Mouse (Mus musculus) brain, embryonic 14.5 days (tissue): ENCODE data around the gene 1110004F10Rik.

Source experiments
- CTCF ChIP-seq: fragments of 200-500 bp; IDR thresholded peaks from 2 replicates; pipeline ENCODE4 v1.5.1; 2012; ENCODE audit warnings: inconsistent platforms, mild to moderate bottlenecking, moderate library complexity, borderline replicate concordance; ENCODE audit not compliant: insufficient read depth, insufficient read length; ENCODE audit errors: extremely low read depth
- POLR2A ChIP-seq: fragments of 200-500 bp; IDR thresholded peaks from 2 replicates; pipeline ENCODE4 v1.6.1; 2012; ENCODE audit warnings: mild to moderate bottlenecking, inconsistent platforms, borderline replicate concordance; ENCODE audit not compliant: poor library complexity, insufficient read depth, insufficient read length, severe bottlenecking; ENCODE audit errors: extremely low read depth

DNA sequence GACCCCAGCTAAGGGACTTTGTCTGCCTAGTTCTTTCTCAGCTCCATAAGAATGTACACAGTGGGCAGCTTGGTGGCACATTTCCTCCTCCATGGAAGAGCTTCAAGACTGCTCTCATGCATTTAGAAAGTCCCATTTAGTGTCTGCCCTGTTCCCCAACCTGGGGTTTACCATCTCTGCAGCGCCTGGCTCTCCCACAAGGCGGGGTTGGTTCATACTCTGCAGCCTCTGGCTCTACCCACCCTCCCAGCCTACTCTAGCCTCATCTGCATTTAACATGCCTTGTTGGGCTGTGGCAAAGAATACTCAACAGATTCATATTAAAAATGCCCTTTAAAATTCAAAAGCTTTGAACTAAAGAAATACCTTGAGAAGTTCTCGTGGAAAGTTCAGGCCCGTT, 81.5 kb downstream of the 1110004F10Rik start:
- no peak for TF ChIP-seq CTCF
- TF ChIP-seq POLR2A = no peak
